Mouse (Mus musculus) cortical plate, adult 2 months (tissue): ENCODE results near the gene Psors1c2.

Source experiments
- CTCF ChIP-seq: fragments of 200-500 bp; IDR thresholded peaks from 2 replicates; pipeline ENCODE4 v1.5.1; 2011; ENCODE audit warnings: mild to moderate bottlenecking, control low read depth, low read length; ENCODE audit not compliant: insufficient read depth; ENCODE audit errors: extremely low read depth
- POLR2A ChIP-seq: fragments of 200-500 bp; IDR thresholded peaks from 2 replicates; pipeline ENCODE4 v1.6.1; 2011; ENCODE audit warnings: mild to moderate bottlenecking, low read length, control low read depth; ENCODE audit not compliant: insufficient read depth; ENCODE audit errors: extremely low read depth

DNA sequence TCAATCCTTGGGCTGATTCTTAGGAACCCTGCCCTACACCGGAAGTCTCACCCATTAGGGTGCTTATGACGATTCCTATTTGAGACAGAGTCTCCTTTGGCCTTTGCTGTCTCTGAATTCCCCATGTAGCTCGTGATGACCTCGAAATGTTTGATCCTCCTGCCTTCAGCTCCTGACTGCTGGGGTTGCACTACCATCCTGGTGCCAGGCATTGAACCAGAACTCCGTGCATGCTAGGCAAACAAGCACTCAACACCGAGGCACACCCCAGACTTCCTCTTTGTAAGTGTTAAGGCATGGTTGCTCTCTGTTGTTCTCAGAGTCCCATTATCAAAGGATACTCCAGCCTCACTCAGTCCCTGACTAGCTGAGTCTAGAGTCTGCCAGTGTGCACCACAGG is 11.0 kb downstream of the Psors1c2 start:
- TF ChIP-seq CTCF (no peak), POLR2A (no peak)
